Mouse (Mus musculus): ENCODE results near the gene Tmem183a. TPM values are rescaled to one million over a fixed set of nuclear protein-coding genes. Genes with fewer than 3 reads are reported as not detected.

Gene Tmem183a
- total and polyA plus RNA-seq, 3 experiments, result 41.5 to 73.6 (median 61.1) TPM

DNA sequence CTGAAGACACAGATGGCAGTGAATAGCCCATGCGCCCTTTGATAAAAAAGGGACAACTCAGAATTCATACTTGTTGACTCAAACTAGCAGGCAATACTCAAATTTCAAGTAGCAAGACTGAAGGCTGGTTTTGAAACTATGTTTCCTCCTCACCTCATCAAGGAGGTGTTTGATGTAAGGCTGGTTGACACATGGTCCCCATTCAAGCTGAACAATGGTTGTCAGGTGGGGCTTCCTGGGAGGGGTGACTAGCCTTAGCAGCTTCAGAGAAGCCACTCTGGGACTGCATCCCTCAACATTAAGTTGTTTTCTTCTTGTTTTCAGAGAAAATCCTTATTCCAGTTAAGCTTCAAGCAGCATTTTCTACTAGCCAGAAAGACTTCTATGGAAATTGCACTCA is 23.9 kb upstream of the Tmem183a start, which contains the start of gene 4933406M09Rik:
TSS of gene 4933406M09Rik (plus strand) at position 275 of the 400 bp plus-strand sequence.
- H3K4me3 ChIP-seq (replicated peaks in 1 of 3; ENCODE audit: low read depth in 2 of 3, low read length in 2 of 3, poor library complexity in 1 of 3), result no peak within 1 kb of the TSS
- DNase-seq (ENCODE audit: extremely low read depth), result no peak
- H3K9me3 ChIP-seq (replicated peaks; ENCODE audit: low read length), result peaks cover 7% of the 10 kb centered on the region
- H3K9ac ChIP-seq (ENCODE audit: insufficient read depth, low read depth), result no peak within 1 kb of the TSS
- dilution Hi-C loops (cut with MboI; ENCODE audit: extremely low pct_ligation_motif_present, extremely low pct_unique_long_range_greater_than_20kb, low sequenced_read_pairs) (no loop called here), in situ Hi-C loops (cut with MboI; ENCODE audit: low pct_ligation_motif_present, low pct_unique_long_range_greater_than_20kb, low sequenced_read_pairs) (no loop called here)
- H3K27me3 ChIP-seq (replicated peaks), result peaks cover 45% of the 10 kb centered on the region
- H3K4me1 ChIP-seq (ENCODE audit: control insufficient read depth in 1 of 2, insufficient read depth in 2 of 2), result 0 out of 4 replicates have a peak, but pooled peaks cover 0 to 2% of the 10 kb centered on the region in 2 experiments
- H3K4me2 ChIP-seq (ENCODE audit: insufficient read depth, low read depth, poor library complexity, severe bottlenecking), result no peak within 1 kb of the TSS
- no peaks in the 10 kb centered on the region for H3K79me2 ChIP-seq (replicated peaks; ENCODE audit: control insufficient read depth, extremely low read depth, insufficient read depth, poor library complexity, severe bottlenecking)
- TF ChIP-seq ETS1 (conservative IDR thresholded peaks at IDR 0.05; ENCODE audit: low read depth, low read length) (no peak), MAFK (IDR thresholded peaks at IDR 0.05; ENCODE audit: insufficient replicate concordance, low read length) (no peak)
- H3K36me3 ChIP-seq (replicated peaks in 1 of 2; ENCODE audit: control insufficient read depth in 1 of 2, insufficient read depth in 1 of 2, low read length in 1 of 2), result no peaks in the 10 kb centered on the region
- no peak within 1 kb of the TSS for H3K27ac ChIP-seq (ENCODE audit: insufficient read depth, low read depth)

DNA sequence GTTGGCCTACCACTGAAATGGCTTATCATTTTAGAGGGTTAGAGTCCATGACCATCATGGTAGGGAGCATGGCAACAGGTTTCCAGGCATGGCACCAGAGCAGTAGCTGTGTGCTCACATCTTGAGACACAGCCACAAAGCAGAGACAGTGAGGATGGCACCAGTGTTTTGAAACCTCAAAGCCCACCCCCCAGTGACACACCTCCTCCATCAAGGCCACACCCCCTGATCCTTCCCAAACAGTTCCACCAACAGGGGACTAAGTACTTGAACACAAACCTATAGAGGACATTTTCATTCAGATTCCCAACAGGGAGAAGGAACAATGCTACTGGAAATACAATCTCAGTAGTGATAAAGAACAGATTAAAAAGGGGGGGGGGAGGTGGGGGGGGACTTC is 23.4 kb upstream of the Tmem183a start:
- no peak for DNase-seq (ENCODE audit: extremely low read depth)
- Histone ChIP-seq H3K9ac (ENCODE audit: insufficient read depth, low read depth) (no peak overlapping the region), H3K9me3 (replicated peaks; ENCODE audit: low read length) (peaks cover 7% of the 10 kb centered on the region), H3K36me3 (replicated peaks in 1 of 2; ENCODE audit: control insufficient read depth in 1 of 2, insufficient read depth in 1 of 2, low read length in 1 of 2) (no peaks in the 10 kb centered on the region), H3K79me2 (replicated peaks; ENCODE audit: control insufficient read depth, extremely low read depth, insufficient read depth, poor library complexity, severe bottlenecking) (no peaks in the 10 kb centered on the region), H3K4me1 (ENCODE audit: control insufficient read depth in 1 of 2, insufficient read depth in 2 of 2) (0 out of 4 replicates have a peak, but pooled peaks cover 0 to 2% of the 10 kb centered on the region in 2 experiments), H3K4me3 (replicated peaks in 1 of 3; ENCODE audit: low read depth in 2 of 3, low read length in 2 of 3, poor library complexity in 1 of 3) (no peak overlapping the region), H3K27me3 (replicated peaks) (peaks cover 48% of the 10 kb centered on the region), H3K27ac (ENCODE audit: insufficient read depth, low read depth) (no peak overlapping the region), H3K4me2 (ENCODE audit: insufficient read depth, low read depth, poor library complexity, severe bottlenecking) (no peak overlapping the region)
- TF ChIP-seq KAT2A (IDR thresholded peaks at IDR 0.05; ENCODE audit: insufficient replicate concordance, low read length) (no peak), ZNF384 (IDR thresholded peaks at IDR 0.05; ENCODE audit: low read depth, low read length) (no peak), UBTF (IDR thresholded peaks at IDR 0.05; ENCODE audit: low read depth, low read length) (no peak), HCFC1 (IDR thresholded peaks at IDR 0.05; ENCODE audit: low read depth, low read length) (no peak), POLR2A (IDR thresholded peaks at IDR 0.05; ENCODE audit: low read depth, low read length) (no peak), USF2 (conservative IDR thresholded peaks at IDR 0.05; ENCODE audit: low read depth, low read length) (no peak), BHLHE40 (IDR thresholded peaks at IDR 0.05; ENCODE audit: low read depth, low read length) (no peak), IRF4 (IDR thresholded peaks at IDR 0.05; ENCODE audit: low read depth, low read length) (no peak), ETS1 (conservative IDR thresholded peaks at IDR 0.05; ENCODE audit: low read depth, low read length) (no peak)
- dilution Hi-C loops (cut with MboI; ENCODE audit: extremely low pct_ligation_motif_present, extremely low pct_unique_long_range_greater_than_20kb, low sequenced_read_pairs) (no loop called here), in situ Hi-C loops (cut with MboI; ENCODE audit: low pct_ligation_motif_present, low pct_unique_long_range_greater_than_20kb, low sequenced_read_pairs) (no loop called here)

DNA sequence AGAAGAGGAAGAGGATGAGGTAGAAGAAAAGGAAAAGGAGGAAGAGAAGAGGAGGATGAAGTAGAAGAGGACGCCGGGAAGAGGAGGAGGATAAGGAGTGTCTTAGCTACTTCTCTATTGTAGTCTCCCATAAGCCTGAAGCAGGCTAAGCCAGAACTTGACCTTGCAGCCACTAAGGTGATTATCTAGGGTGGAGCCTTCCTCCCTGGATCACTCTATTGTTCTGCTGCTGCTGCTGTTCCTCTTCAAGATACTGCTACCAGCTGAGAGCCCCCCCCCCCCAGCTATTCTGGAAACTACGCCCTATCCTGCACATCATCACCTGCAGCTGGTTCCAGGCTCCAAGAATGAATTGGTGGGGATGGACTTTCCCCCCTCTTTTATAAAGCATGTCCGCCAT is 22.8 kb upstream of the Tmem183a start:
- Histone ChIP-seq H3K79me2 (replicated peaks; ENCODE audit: control insufficient read depth, extremely low read depth, insufficient read depth, poor library complexity, severe bottlenecking) (no peaks in the 10 kb centered on the region), H3K4me1 (ENCODE audit: control insufficient read depth in 1 of 2, insufficient read depth in 2 of 2) (0 out of 4 replicates have a peak, but pooled peaks cover 0 to 2% of the 10 kb centered on the region in 2 experiments), H3K4me3 (replicated peaks in 1 of 3; ENCODE audit: low read depth in 2 of 3, low read length in 2 of 3, poor library complexity in 1 of 3) (no peak overlapping the region), H3K9ac (ENCODE audit: insufficient read depth, low read depth) (no peak overlapping the region), H3K4me2 (ENCODE audit: insufficient read depth, low read depth, poor library complexity, severe bottlenecking) (no peak overlapping the region), H3K9me3 (replicated peaks; ENCODE audit: low read length) (peaks cover 7% of the 10 kb centered on the region), H3K27me3 (replicated peaks) (peaks cover 48% of the 10 kb centered on the region), H3K27ac (ENCODE audit: insufficient read depth, low read depth) (no peak overlapping the region), H3K36me3 (replicated peaks in 1 of 2; ENCODE audit: control insufficient read depth in 1 of 2, insufficient read depth in 1 of 2, low read length in 1 of 2) (no peaks in the 10 kb centered on the region)
- TF ChIP-seq ZMIZ1 (IDR thresholded peaks at IDR 0.05; ENCODE audit: low read depth, low read length) (no peak), MAX (IDR thresholded peaks at IDR 0.05; ENCODE audit: low read length) (no peak), KAT2A (IDR thresholded peaks at IDR 0.05; ENCODE audit: insufficient replicate concordance, low read length) (no peak), UBTF (IDR thresholded peaks at IDR 0.05; ENCODE audit: low read depth, low read length) (no peak), PAX5 (IDR thresholded peaks at IDR 0.05; ENCODE audit: low read length) (no peak), CHD2 (IDR thresholded peaks at IDR 0.05; ENCODE audit: low read length) (no peak), RAD21 (IDR thresholded peaks at IDR 0.05; ENCODE audit: low read depth, low read length) (no peak), JUN (IDR thresholded peaks at IDR 0.05; ENCODE audit: insufficient read depth, low read depth, low read length) (no peak), MXI1 (IDR thresholded peaks at IDR 0.05; ENCODE audit: low read depth, low read length) (no peak), MAFK (IDR thresholded peaks at IDR 0.05; ENCODE audit: insufficient replicate concordance, low read length) (no peak)
- no peak for DNase-seq (ENCODE audit: extremely low read depth)
- dilution Hi-C loops (cut with MboI; ENCODE audit: extremely low pct_ligation_motif_present, extremely low pct_unique_long_range_greater_than_20kb, low sequenced_read_pairs) (no loop called here), in situ Hi-C loops (cut with MboI; ENCODE audit: low pct_ligation_motif_present, low pct_unique_long_range_greater_than_20kb, low sequenced_read_pairs) (no loop called here)

Data from CH12.LX (cell line).